Mouse (Mus musculus) midbrain, embryonic 16.5 days (tissue): ENCODE results near the gene Gm10424. TPM values are rescaled to one million over a fixed set of nuclear protein-coding genes. Genes with fewer than 3 reads are reported as not detected.
"Not testable (repeated sequence)": the region's sequence is repeated elsewhere in the genome, so short reads cannot be mapped to it uniquely, and the experiment has no call there.

Source experiments
- ATAC-seq: fragments of 200-750 bp; cut with Nextera tagmentation; 2 replicates; pipeline ENCODE4 v1.8.0; 2017; ENCODE audit warnings: moderate TSS enrichment
- H3K27ac ChIP-seq: fragments of 300-500 bp; sonication (generic); 2 replicates; pipeline ENCODE4 v1.5.1; 2014; ENCODE audit warnings: mild to moderate bottlenecking, low read length, mixed read lengths
- H3K27me3 ChIP-seq: fragments of 300-500 bp; sonication (generic); 2 replicates; pipeline ENCODE4 v1.6.1; 2014; ENCODE audit warnings: low read depth, low read length, mixed read lengths; ENCODE audit not compliant: control insufficient read depth, insufficient read depth
- H3K36me3 ChIP-seq: fragments of 300-500 bp; sonication (generic); 2 replicates; pipeline ENCODE4 v1.6.1; 2014; ENCODE audit warnings: mild to moderate bottlenecking, low read length, moderate library complexity, mixed read lengths; ENCODE audit not compliant: control insufficient read depth, insufficient read depth
- H3K4me1 ChIP-seq: fragments of 300-500 bp; sonication (generic); 2 replicates; pipeline ENCODE4 v1.6.1; 2014; ENCODE audit warnings: mild to moderate bottlenecking, low read length, mixed read lengths; ENCODE audit not compliant: control insufficient read depth, insufficient read depth
- H3K4me2 ChIP-seq: fragments of 300-500 bp; sonication (generic); 2 replicates; pipeline ENCODE4 v1.6.1; 2014; ENCODE audit warnings: mild to moderate bottlenecking, low read length, mixed read lengths
- H3K4me3 ChIP-seq: fragments of 300-500 bp; sonication (generic); 2 replicates; pipeline ENCODE4 v1.5.1; 2014; ENCODE audit warnings: low read depth, mild to moderate bottlenecking, low read length, moderate library complexity, mixed read lengths
- H3K9ac ChIP-seq: fragments of 300-500 bp; sonication (generic); 2 replicates; pipeline ENCODE4 v1.6.1; 2014; ENCODE audit warnings: low read depth, low read length, mixed read lengths
- H3K9me3 ChIP-seq: fragments of 300-500 bp; sonication (generic); replicated peaks from 2 replicates; pipeline ENCODE4 v1.6.1; 2014; ENCODE audit warnings: mild to moderate bottlenecking, low read length, mixed read lengths; ENCODE audit not compliant: control insufficient read depth, poor library complexity, severe bottlenecking
- WGBS: fragments of 180-500 bp; shearing (Covaris S2); extraction: QIAGEN DNeasy Blood & Tissue Kit; methylation state at CpG from one replicate; pipeline ENCODE4 v1.1.7; 2014; 5-methylcytosine and 5-hydroxymethylcytosine counted together
- polyA plus RNA-seq: library from polyadenylated mRNA; unstranded; fragments of >200 nt; fragmentation: Nextera tagmentation; extraction: Ambion mirVana; gene quantifications from 2 replicates; pipeline ENCODE4 v1.2.1, GENCODE M21; 2015

The Gm10424 gene
- polyA plus RNA-seq: not detected in 2 replicates

DNA sequence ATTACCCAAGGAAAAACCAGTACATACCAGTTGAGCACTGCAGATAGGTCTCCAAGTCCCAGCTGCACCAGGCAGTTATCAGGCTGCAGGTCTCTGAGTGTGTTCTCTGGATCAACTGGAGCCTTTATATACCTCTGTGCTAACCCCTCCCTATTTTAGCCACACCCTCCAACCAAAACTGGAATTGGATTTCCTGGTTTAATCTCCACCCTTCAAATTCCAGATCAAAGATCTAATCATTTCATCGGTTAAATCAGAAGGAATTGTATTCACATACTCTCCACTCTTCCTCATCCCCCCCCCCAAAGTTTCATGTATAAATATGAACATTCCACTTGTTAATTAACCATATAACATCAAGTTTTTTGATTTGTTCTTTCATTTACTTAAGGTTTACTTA lies at the start of gene Gm10424:
TSS of gene Gm10424 (minus strand) at position 101 of the 400 bp plus-strand sequence.
- not testable (repeated sequence) for H3K27ac ChIP-seq, H3K27me3 ChIP-seq, H3K4me1 ChIP-seq, H3K9ac ChIP-seq, H3K9me3 ChIP-seq, H3K4me2 ChIP-seq, H3K4me3 ChIP-seq, H3K36me3 ChIP-seq, ATAC-seq
- WGBS: no CpG with 5 or more reads among the region's 1 CpGs

DNA sequence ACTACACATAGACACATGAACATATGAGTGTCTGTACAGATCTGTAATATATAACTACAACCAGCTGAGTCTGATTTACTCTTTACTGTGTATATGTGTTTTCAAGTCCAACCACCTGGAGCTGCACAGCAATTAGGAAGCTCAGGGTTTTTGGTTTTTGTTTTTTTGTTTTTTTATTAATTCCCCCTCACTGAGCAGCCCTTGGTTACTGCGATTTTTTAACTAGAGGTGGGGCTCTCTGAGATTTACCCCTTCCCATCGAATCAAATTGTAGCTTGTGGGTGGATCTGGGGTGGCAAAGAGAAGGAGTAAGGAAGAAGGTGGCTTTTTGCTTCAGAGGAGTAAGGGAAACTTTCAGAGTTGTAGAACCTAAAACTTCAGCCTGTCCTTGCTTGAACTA lies 33.0 kb upstream of the Gm10424 start, which contains the start of gene Gm3259:
TSS of gene Gm3259 (plus strand) at position 301 of the 400 bp plus-strand sequence.
- not testable (repeated sequence) for H3K4me1 ChIP-seq, ATAC-seq, H3K27me3 ChIP-seq, H3K27ac ChIP-seq, H3K9ac ChIP-seq, H3K4me3 ChIP-seq, H3K9me3 ChIP-seq, H3K4me2 ChIP-seq, H3K36me3 ChIP-seq
- 73% methylated on average over 2 of the region's 2 CpGs for WGBS

Other genes starting within 250 kb of the Gm10424 start
- not detected in 2 replicates for gene Gm7942, start 165.8 kb downstream of the Gm10424 start, polyA plus RNA-seq
- gene Gm16513, start 90.1 kb downstream of the Gm10424 start, polyA plus RNA-seq: not detected in 2 replicates
- not detected in 2 replicates for gene Gm3259, start 33.1 kb upstream of the Gm10424 start, polyA plus RNA-seq
- not detected in 2 replicates for gene D5Ertd577e, start 184.0 kb upstream of the Gm10424 start, polyA plus RNA-seq
- gene Gm3286, start 238.0 kb upstream of the Gm10424 start, polyA plus RNA-seq: not detected in 2 replicates